Mouse (Mus musculus) CH12.LX (cell line): ENCODE data around the gene Prkca.

Experiments used
- CTCF ChIP-seq, 2 experiments: IDR thresholded peaks in 1 of 2; conservative IDR thresholded peaks in 1 of 2; 2 replicates each; pipeline ENCODE4 v1.5.1; 2011 to 2012; ENCODE audit warnings: low read depth in 2 of 2, low read length in 2 of 2, improper control_type of control experiment in 1 of 2, inconsistent platforms in 1 of 2, mild to moderate bottlenecking in 1 of 2, moderate library complexity in 1 of 2
- E2F4 ChIP-seq: IDR thresholded peaks from 2 replicates; pipeline ENCODE4 v1.6.1; 2011; ENCODE audit warnings: low read depth, low read length, improper control_type of control experiment; ENCODE audit not compliant: insufficient replicate concordance
- ELF1 ChIP-seq: IDR thresholded peaks from 2 replicates; pipeline ENCODE4 v1.6.1; 2014; ENCODE audit warnings: low read depth, mild to moderate bottlenecking, inconsistent platforms, low read length, improper control_type of control experiment
- HCFC1 ChIP-seq: IDR thresholded peaks from 2 replicates; pipeline ENCODE4 v1.6.1; 2012; ENCODE audit warnings: low read depth, mild to moderate bottlenecking, inconsistent platforms, low read length, improper control_type of control experiment
- IRF4 ChIP-seq: IDR thresholded peaks from 2 replicates; pipeline ENCODE4 v1.6.1; 2014; ENCODE audit warnings: low read depth, mild to moderate bottlenecking, inconsistent platforms, low read length, improper control_type of control experiment
- MAFK ChIP-seq: IDR thresholded peaks from 2 replicates; pipeline ENCODE4 v1.6.1; 2011; ENCODE audit warnings: low read length, improper control_type of control experiment; ENCODE audit not compliant: insufficient replicate concordance
- MAX ChIP-seq: IDR thresholded peaks from 2 replicates; pipeline ENCODE4 v1.6.1; 2011; ENCODE audit warnings: low read length, improper control_type of control experiment
- PAX5 ChIP-seq: IDR thresholded peaks from 2 replicates; pipeline ENCODE4 v1.6.1; 2012; ENCODE audit warnings: low read length, inconsistent platforms, mixed read lengths
- POLR2A ChIP-seq: IDR thresholded peaks from 2 replicates; pipeline ENCODE4 v1.6.1; 2011; ENCODE audit warnings: low read depth, mild to moderate bottlenecking, improper control_type of control experiment, low read length
- RAD21 ChIP-seq: IDR thresholded peaks from 2 replicates; pipeline ENCODE4 v1.6.1; 2011; ENCODE audit warnings: low read depth, mild to moderate bottlenecking, low read length, improper control_type of control experiment, moderate library complexity
- SIN3A ChIP-seq: IDR thresholded peaks from 2 replicates; pipeline ENCODE4 v1.6.1; 2012; ENCODE audit warnings: low read length, improper control_type of control experiment, inconsistent platforms
- TBP ChIP-seq: conservative IDR thresholded peaks from 2 replicates; pipeline ENCODE4 v1.6.1; 2011; ENCODE audit warnings: low read depth, low read length, improper control_type of control experiment
- ZC3H11A ChIP-seq: IDR thresholded peaks from 2 replicates; pipeline ENCODE4 v1.6.1; 2012; ENCODE audit warnings: low read depth, mild to moderate bottlenecking, inconsistent platforms, low read length, improper control_type of control experiment
- ZKSCAN1 ChIP-seq: IDR thresholded peaks from 2 replicates; pipeline ENCODE4 v1.6.1; 2012; ENCODE audit warnings: low read depth, inconsistent platforms, low read length, improper control_type of control experiment, borderline replicate concordance

DNA sequence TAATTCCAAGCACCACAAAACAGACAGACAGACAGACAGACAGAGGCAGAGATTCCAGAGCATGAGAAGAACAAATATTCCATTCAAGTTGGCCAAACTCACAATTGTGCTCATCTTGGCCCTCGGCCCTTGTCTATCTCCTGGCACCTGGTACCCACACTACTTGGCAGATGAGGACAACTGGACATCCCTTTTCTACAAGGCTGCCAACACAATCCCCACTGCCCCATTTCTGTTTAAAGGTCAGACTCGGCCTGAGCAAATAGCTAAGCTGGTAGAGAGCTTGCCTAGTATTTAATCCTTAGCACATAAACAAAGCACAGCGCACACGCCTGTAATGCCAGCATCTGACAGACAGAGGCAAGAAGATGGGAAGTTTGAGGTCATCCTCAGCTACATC is 8.2 kb downstream of the Prkca start:
- TF ChIP-seq CTCF (conservative IDR thresholded peaks at IDR 0.05 in 1 of 2, IDR thresholded peaks at IDR 0.05 in 1 of 2; ENCODE audit: low read depth in 2 of 2, low read length in 2 of 2) (no peak), RAD21 (no peak), POLR2A (no peak), IRF4 (no peak), MAX (no peak), TBP (no peak), ZC3H11A (no peak), ELF1 (no peak), E2F4 (no peak), SIN3A (no peak), HCFC1 (no peak), MAFK (no peak), ZKSCAN1 (no peak), PAX5 (no peak)
